Mouse (Mus musculus) cerebellum, postnatal 10 days (tissue): ENCODE measurements around the gene Rps12.
A peak's percentile ranks its signal among the peaks of the same experiment; 100 is the strongest.

ENCODE experiments used
- DNase-seq, 2 experiments: peaks; one replicate each; pipeline ENCODE4 v3.0.0; 2021; ENCODE audit warnings: mixed read lengths in 2 of 2

Rps12 gene

DNA sequence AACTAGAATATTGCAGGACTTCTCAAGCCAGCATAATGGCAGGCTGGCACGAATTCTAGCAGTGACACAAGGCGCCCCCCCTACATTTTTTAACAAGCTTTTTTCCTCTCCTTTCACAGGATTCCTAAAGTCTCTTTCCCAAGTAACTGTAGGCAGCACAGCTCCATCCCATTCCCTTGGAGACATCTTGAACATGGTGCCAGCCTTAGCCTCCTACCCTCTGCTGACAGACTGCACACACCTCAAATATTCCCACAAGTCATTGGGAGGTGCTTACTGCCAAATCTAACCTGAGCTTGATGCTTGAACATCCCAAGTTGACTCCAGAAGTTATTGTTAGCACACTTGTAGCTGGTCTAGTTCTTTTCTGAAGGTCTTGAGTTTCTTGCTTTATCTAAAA, 3.0 kb downstream of the Rps12 start:
- no peak for DNase-seq

DNA sequence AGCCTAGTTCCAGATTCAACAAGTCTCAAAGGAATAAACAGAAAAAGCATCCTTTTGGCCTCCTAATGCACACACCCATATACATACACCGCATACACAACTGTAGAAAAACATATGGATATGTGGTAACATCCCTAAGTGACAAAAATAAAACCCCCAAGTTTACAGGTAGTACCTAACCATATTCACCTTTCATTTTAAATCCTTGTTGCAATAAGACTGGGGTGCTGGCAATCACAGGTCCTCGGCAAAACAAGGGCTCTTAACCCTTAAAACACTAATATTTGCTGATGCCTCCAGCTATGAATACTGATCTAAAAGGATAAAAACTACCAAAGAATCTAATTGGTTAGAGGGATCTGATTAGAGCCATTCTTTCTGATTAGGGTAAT, 3.6 kb downstream of the Rps12 start:
- DNase-seq: no peak

DNA sequence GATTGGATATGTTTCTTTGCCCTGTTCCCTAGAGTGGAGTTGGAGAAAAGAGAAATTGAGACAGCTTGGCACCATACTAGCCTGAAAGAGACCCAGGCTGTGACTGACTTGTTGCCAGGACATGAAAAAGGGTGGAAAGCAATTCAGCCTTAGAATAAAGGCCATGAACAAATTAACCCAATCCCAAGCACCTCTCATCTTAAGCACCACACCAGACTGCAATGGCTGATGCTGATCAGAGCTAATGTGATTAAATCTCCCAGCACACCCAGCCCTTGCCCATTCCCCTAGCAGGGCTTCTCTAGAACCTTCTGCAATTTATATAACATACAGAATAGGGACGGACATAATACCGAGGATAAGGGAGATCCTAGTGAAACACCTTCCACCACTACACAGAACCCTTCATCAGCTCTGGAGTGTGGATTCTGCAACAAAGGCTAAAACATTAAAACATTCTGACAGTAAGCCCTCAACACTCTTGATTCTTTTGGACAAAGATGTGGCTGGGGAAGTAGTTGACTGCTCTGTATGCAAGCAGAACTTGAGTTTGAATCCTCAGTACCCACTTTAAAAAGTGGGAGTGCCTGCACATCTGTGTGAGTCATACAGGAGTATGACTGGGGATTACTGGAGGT, 4.1 kb downstream of the Rps12 start:
- peak; percentile 11 to 13 for DNase-seq

DNA sequence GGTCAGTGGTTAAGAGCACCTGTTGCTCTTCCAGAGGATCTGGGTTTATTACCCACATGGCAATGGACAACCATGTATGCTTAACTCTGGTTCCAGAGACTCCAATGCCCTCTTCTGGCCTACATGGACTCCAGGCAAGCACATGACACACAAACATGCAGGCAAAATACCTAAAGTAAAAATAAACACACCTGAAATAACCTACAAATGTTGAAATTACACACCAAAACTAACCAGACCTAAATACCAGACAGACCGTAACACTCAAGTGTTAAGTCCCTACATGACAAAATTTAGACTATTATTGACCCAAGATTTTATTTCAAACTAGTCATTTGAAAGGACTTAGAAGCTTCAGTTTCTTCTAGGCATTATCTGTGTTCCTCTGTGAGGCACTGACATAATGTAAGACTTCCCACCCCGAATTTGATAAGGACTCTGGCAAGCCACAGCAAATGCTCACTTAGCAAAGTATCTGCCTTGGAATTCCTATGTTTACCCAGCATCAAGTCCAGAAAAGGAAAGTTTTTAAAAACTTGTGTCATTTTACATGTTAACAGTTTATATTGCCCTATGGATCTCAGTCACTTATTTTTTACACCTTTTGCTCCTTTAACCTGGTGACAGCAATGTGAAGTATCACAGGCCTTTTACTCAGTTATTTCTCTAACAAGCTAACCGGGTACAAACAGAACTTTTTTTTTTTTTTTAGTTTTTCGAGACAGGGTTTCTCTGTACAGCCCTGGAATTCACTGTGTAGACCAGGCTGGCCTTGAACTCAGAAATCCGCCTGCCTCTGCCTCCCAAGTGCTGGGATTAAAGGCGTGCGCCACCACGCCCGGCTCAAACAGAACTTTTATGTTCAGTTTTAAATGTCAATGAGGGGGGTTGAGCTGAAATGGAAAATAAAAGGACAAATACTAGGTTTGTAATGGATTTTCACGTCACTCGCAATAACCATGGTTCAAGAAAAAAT, 5.0 kb downstream of the Rps12 start:
- DNase-seq: no peak

DNA sequence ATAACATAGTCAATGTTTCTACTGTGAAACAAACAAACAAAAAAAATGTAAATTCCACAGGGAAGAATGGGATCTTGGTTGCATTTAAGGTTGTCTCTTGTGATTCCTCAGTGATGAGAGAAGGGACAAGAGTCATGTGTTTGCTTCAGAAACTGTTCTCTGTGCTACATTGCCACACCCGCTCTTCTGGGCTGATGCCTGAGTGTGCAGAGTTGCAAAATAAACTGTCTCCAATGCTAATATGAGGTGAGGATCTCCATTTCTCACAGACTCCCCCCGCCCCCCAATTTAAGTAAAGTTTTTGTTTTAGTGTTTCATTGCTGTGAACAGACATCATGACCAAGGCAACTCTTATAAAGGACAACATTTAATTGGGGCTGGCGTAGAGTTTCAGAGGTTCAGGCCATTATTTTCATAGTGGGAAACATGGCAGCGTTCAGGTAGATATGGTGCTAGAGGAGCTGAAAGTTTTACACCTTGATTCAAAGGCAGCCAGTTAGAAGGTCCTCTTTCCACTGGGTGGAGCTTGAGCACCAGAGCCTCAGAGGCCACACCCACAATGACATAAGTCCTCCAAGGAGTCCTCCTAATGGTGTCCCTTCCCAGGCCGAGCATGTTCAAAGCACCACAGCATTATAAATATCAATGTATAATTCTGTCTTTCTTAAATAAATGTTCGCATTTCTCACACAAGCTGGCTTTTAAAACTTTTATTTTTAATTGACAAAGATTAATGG, 6.4 kb downstream of the Rps12 start:
- DNase-seq: no peak

DNA sequence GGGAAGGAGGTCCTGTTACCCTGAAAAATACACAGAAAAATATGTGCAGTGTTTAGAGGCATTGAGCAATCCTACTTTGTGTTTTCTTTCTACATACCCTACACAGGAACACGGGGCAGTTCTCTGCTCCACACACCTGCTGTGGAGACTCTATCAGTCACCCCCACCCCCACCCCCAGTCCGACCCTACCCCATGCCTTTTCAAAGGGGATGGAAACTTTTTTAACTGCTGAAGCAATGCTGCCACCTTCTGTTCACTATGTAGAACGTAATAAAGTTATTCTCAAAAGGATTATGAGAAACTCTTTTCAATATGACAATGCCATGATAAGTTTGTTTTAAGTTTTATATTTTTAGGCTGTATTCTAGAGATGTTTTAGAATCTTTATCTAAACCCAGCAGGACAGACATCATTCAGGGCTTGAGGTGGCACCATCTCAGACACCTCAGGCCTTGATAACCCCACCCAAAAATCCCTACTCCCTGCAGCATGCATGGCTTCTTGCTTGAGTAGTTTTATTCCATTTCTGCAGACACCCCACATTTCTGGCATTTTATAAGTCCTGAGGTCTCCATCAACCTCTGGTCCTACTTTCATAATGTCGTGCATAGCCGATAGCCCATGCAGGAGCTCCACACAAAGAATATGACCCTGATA, 9.7 kb downstream of the Rps12 start:
- DNase-seq: peak; percentile 16 to 41

DNA sequence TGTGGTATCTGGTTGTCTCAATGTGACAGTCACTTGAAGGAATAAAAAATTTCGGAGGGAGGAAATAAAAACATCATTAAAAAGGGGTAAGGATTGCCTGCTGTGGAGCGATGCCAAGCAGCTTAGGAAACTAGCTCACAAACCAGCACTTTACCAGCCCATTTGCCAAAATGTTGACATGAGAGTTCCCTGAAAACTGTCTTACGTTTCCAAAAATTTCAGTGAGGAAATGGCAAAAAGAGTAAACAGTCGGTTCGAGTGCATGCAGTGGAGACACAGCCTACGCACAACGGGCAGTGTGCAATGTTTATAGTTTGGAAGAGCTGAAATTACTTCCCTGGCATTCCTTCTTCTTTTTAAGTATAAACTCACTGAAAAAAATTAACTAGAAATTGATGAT, 32.9 kb downstream of the Rps12 start:
- DNase-seq: no peak
